In the genomic region with DNA sequence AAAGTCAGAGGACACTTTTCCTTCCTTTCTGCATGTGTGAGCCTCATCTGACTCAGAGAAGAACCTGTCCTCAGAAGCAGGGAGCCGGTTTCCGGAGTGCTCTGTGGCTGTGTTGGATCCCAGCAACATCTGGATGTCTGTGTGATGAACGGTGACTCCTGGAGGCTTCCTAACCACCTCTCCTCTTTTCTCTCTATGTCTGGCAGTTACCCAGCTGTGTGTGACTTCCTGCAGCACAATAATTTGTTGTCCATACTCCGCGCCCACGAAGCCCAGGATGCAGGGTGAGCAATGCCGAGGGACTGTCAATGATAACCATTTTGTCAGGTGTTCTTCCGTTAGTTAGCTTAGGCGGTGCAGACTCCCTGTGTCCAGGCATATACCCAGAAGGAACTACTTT, we compare ENCODE assay signal across 15 mouse cellular contexts.
"Had no signal": no experiment of that assay in that cellular context is flagged by ENCODE, and none has a peak within 500 bp of the region (broad histone marks: within the 10 kb centered on the region; RNA-seq: fewer than 3 reads in every experiment).

No protein-coding gene starts in this region.

- H3K4me3 ChIP-seq: lung, embryonic 15.5 days; megakaryocyte, embryonic 14.5 days; midbrain, embryonic 13.5 days; midbrain, embryonic 15.5 days; neural tube, embryonic 12.5 days; stomach, embryonic 15.5 days had no signal

- DNase-seq: liver, postnatal 0 days; lung, adult 2 months; lung, postnatal 14 days; lung, postnatal 36 days; right cerebral cortex, postnatal 14 days; thymus, postnatal 14 days; thymus, postnatal 36 days had no signal

- H3K27ac ChIP-seq: lung, embryonic 15.5 days; macrophage; midbrain, embryonic 13.5 days; midbrain, embryonic 15.5 days; neural tube, embryonic 12.5 days; stomach, embryonic 15.5 days; stomach, postnatal 0 days had no signal
